Mouse (Mus musculus): ENCODE measurements at regions not wholly inside any gene's neighbourhood (a gene's known extent, or its start where the extent isn't known, plus 50 kb on each side); places are given as distances from the start of the nearest gene placed in this dataset.

DNA sequence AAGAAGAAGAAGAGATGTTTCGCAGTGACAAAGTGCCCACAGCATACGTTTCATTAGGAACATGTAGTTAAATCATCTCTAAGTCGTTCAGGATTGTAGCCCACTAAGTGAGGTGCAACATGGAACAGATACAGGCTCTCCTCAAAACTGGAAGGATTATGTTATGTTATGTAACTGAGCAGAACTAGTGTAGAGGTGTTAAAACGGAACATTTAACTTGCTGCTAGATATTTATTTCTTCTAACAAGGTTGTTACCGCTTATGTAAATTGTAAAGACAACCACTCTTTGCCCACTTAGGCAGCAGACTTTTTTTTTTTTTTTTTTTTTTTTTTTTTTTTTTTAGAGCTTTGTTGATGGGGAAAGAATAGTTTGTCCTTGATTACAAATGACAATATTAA lies 163.8 kb downstream of the Sim1 start:
- TF ChIP-seq ZNF384 (IDR thresholded peaks at IDR 0.05; ENCODE audit: low read depth, low read length) (0 out of 2 replicates have a peak, but pooled peaks have one; percentile 20), ZC3H11A (IDR thresholded peaks at IDR 0.05; ENCODE audit: borderline replicate concordance, low read depth, low read length) (no peak), MAFK (IDR thresholded peaks at IDR 0.05; ENCODE audit: insufficient read depth, low read depth, low read length) (no peak), CHD2 (IDR thresholded peaks at IDR 0.05; ENCODE audit: low read depth, low read length) (no peak)
